Mouse (Mus musculus): ENCODE results near the gene Cstad. TPM values are rescaled to one million over a fixed set of nuclear protein-coding genes. Genes with fewer than 3 reads are reported as not detected.

Cstad gene
- total and polyA plus RNA-seq, 2 experiments = 0.46 TPM; not detected in 1

DNA sequence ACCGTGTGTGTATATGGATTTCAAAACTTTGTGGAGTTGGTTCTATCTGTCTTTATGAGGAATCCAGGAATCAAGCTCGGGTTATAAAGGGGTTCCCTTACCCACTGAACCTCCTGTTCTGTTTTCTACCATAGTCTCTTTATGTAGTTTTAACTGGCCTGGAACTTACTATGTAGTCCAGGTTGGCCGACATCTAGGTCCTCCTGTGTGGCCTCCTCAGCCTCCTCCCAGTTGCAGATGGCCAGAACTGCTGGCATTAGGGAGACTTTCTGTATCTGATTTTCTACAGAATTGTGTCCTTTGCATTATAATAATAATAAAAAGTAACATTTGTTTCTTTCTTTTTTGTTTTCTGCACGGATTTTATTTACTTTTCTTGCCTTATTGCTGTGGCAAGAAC, 21.3 kb upstream of the Cstad start:
- H3K27ac ChIP-seq (replicated peaks; ENCODE audit: insufficient read depth, low read depth, low read length) = no peak overlapping the region
- TF ChIP-seq POLR2A (IDR thresholded peaks at IDR 0.05; ENCODE audit: extremely low read depth, insufficient read depth, low read length) = no peak
- TF ChIP-seq CTCF (IDR thresholded peaks at IDR 0.05; ENCODE audit: low read depth, low read length) = no peak
- H3K9ac ChIP-seq (ENCODE audit: low read depth, low read length) = no peak overlapping the region
- H3K36me3 ChIP-seq (ENCODE audit: control insufficient read depth, insufficient read depth, low read length) = no peaks in the 10 kb centered on the region
- no peak overlapping the region for H3K4me3 ChIP-seq (ENCODE audit: insufficient read depth, low read depth, low read length)
- no peak for DNase-seq (ENCODE audit: extremely low read depth, low read depth, low spot score)
- no peaks in the 10 kb centered on the region for H3K27me3 ChIP-seq (ENCODE audit: control insufficient read depth, insufficient read depth, low read length)
- 88% methylated on average over 4 of the region's 4 CpGs for WGBS
- no peaks in the 10 kb centered on the region for H3K4me1 ChIP-seq (ENCODE audit: control insufficient read depth, insufficient read depth, low read length)
- no peaks in the 10 kb centered on the region for H3K79me2 ChIP-seq (ENCODE audit: control insufficient read depth, insufficient read depth, low read length)

- no peaks in the 10 kb centered on the region for H3K27me3 ChIP-seq (ENCODE audit: control insufficient read depth, insufficient read depth, low read length)
- H3K4me1 ChIP-seq (ENCODE audit: control insufficient read depth, insufficient read depth, low read length) = no peaks in the 10 kb centered on the region
- H3K9ac ChIP-seq (ENCODE audit: low read depth, low read length) = no peak overlapping the region
- DNase-seq (ENCODE audit: extremely low read depth, low read depth, low spot score) = no peak
- H3K27ac ChIP-seq (replicated peaks; ENCODE audit: insufficient read depth, low read depth, low read length) = no peak overlapping the region
- no peaks in the 10 kb centered on the region for H3K79me2 ChIP-seq (ENCODE audit: control insufficient read depth, insufficient read depth, low read length)
- TF ChIP-seq POLR2A (IDR thresholded peaks at IDR 0.05; ENCODE audit: extremely low read depth, insufficient read depth, low read length) (no peak), CTCF (IDR thresholded peaks at IDR 0.05; ENCODE audit: low read depth, low read length) (no peak)
- H3K4me3 ChIP-seq (ENCODE audit: insufficient read depth, low read depth, low read length) = no peak overlapping the region
- 95% methylated on average over 9 of the region's 9 CpGs for WGBS
- H3K36me3 ChIP-seq (ENCODE audit: control insufficient read depth, insufficient read depth, low read length) = no peaks in the 10 kb centered on the region
These were observed 17.8 kb upstream of the Cstad start for GRCm38 (mm10) chr2:30577010-30577409.

DNA sequence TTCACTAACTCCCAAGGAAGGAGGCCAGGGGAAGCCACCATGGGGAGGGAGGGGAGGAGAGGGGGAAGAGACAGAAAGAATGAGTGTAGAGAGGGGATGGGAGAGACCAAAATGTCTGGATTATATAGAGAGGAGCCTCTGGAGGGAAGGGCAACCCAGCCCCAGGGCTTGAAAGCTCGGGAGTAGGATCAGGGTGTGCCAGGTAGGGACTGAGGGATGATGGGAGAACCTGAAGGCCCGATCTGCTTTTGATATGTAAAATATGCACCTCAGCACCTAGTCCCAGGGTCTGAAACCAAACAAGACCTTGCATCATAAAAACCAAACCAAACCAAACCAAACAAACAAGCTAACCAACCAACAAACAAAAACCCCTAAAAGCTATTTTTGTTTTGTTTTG, 16.8 kb upstream of the Cstad start:
- Histone ChIP-seq H3K36me3 (ENCODE audit: control insufficient read depth, insufficient read depth, low read length) (no peaks in the 10 kb centered on the region), H3K9ac (ENCODE audit: low read depth, low read length) (no peak overlapping the region), H3K79me2 (ENCODE audit: control insufficient read depth, insufficient read depth, low read length) (no peaks in the 10 kb centered on the region), H3K27ac (replicated peaks; ENCODE audit: insufficient read depth, low read depth, low read length) (no peak overlapping the region), H3K27me3 (ENCODE audit: control insufficient read depth, insufficient read depth, low read length) (no peaks in the 10 kb centered on the region), H3K4me1 (ENCODE audit: control insufficient read depth, insufficient read depth, low read length) (no peaks in the 10 kb centered on the region), H3K4me3 (ENCODE audit: insufficient read depth, low read depth, low read length) (no peak overlapping the region)
- WGBS = 69% methylated on average over 2 of the region's 2 CpGs
- DNase-seq (ENCODE audit: extremely low read depth, low read depth, low spot score) = no peak
- TF ChIP-seq POLR2A (IDR thresholded peaks at IDR 0.05; ENCODE audit: extremely low read depth, insufficient read depth, low read length) = no peak
- no peak for TF ChIP-seq CTCF (IDR thresholded peaks at IDR 0.05; ENCODE audit: low read depth, low read length)

- Histone ChIP-seq H3K79me2 (ENCODE audit: control insufficient read depth, insufficient read depth, low read length) (no peaks in the 10 kb centered on the region), H3K36me3 (ENCODE audit: control insufficient read depth, insufficient read depth, low read length) (no peaks in the 10 kb centered on the region), H3K27ac (replicated peaks; ENCODE audit: insufficient read depth, low read depth, low read length) (no peak overlapping the region), H3K4me1 (ENCODE audit: control insufficient read depth, insufficient read depth, low read length) (peaks cover 2% of the 10 kb centered on the region), H3K9ac (ENCODE audit: low read depth, low read length) (no peak overlapping the region), H3K4me3 (ENCODE audit: insufficient read depth, low read depth, low read length) (no peak overlapping the region), H3K27me3 (ENCODE audit: control insufficient read depth, insufficient read depth, low read length) (no peaks in the 10 kb centered on the region)
- TF ChIP-seq CTCF (IDR thresholded peaks at IDR 0.05; ENCODE audit: low read depth, low read length) (no peak), POLR2A (IDR thresholded peaks at IDR 0.05; ENCODE audit: extremely low read depth, insufficient read depth, low read length) (no peak)
- WGBS = 63% methylated on average over 8 of the region's 8 CpGs
- no peak for DNase-seq (ENCODE audit: extremely low read depth, low read depth, low spot score)
These were observed 7.7 kb upstream of the Cstad start for GRCm38 (mm10) chr2:30587161-30587560.

- Histone ChIP-seq H3K36me3 (ENCODE audit: control insufficient read depth, insufficient read depth, low read length) (no peaks in the 10 kb centered on the region), H3K27me3 (ENCODE audit: control insufficient read depth, insufficient read depth, low read length) (no peaks in the 10 kb centered on the region), H3K79me2 (ENCODE audit: control insufficient read depth, insufficient read depth, low read length) (no peaks in the 10 kb centered on the region), H3K9ac (ENCODE audit: low read depth, low read length) (no peak overlapping the region), H3K27ac (replicated peaks; ENCODE audit: insufficient read depth, low read depth, low read length) (no peak overlapping the region), H3K4me1 (ENCODE audit: control insufficient read depth, insufficient read depth, low read length) (peaks cover 2% of the 10 kb centered on the region), H3K4me3 (ENCODE audit: insufficient read depth, low read depth, low read length) (no peak overlapping the region)
- 83% methylated on average over 2 of the region's 2 CpGs for WGBS
- no peak for DNase-seq (ENCODE audit: extremely low read depth, low read depth, low spot score)
- TF ChIP-seq POLR2A (IDR thresholded peaks at IDR 0.05; ENCODE audit: extremely low read depth, insufficient read depth, low read length) (no peak), CTCF (IDR thresholded peaks at IDR 0.05; ENCODE audit: low read depth, low read length) (no peak)
These were observed 7.2 kb upstream of the Cstad start for GRCm38 (mm10) chr2:30587671-30588070.

- H3K4me1 ChIP-seq (ENCODE audit: control insufficient read depth, insufficient read depth, low read length) = peaks cover 2% of the 10 kb centered on the region
- H3K79me2 ChIP-seq (ENCODE audit: control insufficient read depth, insufficient read depth, low read length) = no peaks in the 10 kb centered on the region
- 91% methylated on average over 4 of the region's 4 CpGs for WGBS
- no peaks in the 10 kb centered on the region for H3K36me3 ChIP-seq (ENCODE audit: control insufficient read depth, insufficient read depth, low read length)
- no peak for DNase-seq (ENCODE audit: extremely low read depth, low read depth, low spot score)
- no peak overlapping the region for H3K9ac ChIP-seq (ENCODE audit: low read depth, low read length)
- TF ChIP-seq CTCF (IDR thresholded peaks at IDR 0.05; ENCODE audit: low read depth, low read length) (no peak), POLR2A (IDR thresholded peaks at IDR 0.05; ENCODE audit: extremely low read depth, insufficient read depth, low read length) (no peak)
- no peaks in the 10 kb centered on the region for H3K27me3 ChIP-seq (ENCODE audit: control insufficient read depth, insufficient read depth, low read length)
- H3K27ac ChIP-seq (replicated peaks; ENCODE audit: insufficient read depth, low read depth, low read length) = no peak overlapping the region; the same call in 1 of the 2 replicates
- no peak overlapping the region for H3K4me3 ChIP-seq (ENCODE audit: insufficient read depth, low read depth, low read length)
These were observed 5.8 kb upstream of the Cstad start for GRCm38 (mm10) chr2:30588985-30589511.
